Mouse (Mus musculus): ENCODE data around the gene Astn2.

Astn2 gene

DNA sequence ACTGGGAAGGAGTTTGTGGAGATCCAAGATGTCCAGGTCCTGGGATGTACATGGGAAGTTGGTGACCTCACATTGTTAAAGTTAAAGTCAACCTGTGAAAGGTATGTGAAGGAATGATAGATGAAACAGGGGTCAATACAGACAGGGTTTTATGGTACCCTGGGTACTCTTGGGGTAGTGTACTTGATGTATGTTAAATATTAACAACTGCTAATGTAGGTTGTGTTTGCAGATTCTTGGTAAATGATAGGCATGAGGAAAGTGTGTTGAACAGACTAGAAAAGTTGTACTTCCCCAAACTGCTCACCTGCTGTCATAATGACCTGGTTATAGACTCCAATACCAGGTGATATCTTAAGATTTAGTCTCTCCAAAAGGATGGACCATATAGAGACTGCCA lies 539.9 kb downstream of the Astn2 start:
- in situ Hi-C loops (cut with MboI, MseI): no loop called here

DNA sequence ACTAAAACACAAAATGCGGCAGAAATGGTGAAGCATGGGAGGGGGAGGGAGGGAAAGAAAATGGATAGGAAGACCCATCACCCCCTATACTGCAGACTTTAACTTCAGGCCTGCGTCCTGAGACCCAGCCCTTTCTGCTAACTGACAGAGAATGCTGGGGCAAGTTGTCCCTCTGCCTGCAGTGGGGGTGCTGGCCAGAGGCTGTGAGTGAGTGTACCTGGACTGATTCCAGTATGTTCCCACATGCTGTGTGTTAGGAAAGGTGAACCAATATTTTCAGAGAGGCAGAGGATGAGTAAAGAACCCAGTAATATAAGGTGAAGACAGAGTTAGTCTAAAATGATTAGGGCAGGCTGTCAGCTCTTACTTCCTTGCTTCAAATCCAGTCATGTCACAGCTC lies 561.2 kb downstream of the Astn2 start:
- in situ Hi-C loops (cut with MboI, MseI): no loop called here

DNA sequence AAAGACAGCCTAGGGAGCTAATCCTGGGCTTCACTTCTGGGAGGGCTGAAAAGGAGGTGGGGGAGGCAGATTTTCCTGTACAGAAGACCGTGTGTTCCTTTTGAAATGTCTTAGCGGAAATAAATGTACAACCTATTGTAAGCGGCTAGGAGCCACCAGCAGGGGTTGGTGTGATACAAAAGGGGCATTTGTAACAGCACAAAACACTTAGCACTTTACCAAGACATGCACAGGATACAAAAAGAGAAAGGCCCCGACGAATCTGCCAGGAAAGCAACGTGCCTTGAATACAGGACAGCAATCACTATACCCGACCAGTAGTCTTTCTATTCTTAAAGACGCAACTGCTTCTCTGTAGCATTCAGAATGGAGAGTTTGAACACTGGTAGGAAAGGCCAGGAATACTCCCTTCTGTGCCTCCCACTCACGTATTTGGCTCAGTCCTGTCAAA lies 564.8 kb downstream of the Astn2 start:
- in situ Hi-C loops (cut with MboI, MseI): no loop called here

DNA sequence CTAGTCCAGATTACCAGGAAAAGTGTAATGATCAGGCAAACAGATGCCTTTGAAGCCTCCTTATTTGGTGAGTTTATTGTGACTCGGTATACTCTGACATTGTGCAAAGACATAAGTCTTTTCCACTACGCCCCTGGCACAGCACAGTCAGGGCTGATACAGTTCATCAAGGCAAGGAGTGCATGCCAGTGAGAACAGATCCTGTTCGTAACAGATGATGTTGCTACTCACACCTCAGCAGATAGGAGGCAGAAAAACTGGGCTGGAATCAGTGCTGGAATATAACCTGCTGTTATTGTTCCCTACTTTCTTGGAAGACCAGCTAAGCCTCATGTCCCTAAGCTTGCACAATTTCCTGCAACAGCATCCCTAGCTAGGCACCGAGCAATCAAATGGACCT lies 565.6 kb downstream of the Astn2 start:
- in situ Hi-C loops (cut with MboI, MseI): no loop called here

DNA sequence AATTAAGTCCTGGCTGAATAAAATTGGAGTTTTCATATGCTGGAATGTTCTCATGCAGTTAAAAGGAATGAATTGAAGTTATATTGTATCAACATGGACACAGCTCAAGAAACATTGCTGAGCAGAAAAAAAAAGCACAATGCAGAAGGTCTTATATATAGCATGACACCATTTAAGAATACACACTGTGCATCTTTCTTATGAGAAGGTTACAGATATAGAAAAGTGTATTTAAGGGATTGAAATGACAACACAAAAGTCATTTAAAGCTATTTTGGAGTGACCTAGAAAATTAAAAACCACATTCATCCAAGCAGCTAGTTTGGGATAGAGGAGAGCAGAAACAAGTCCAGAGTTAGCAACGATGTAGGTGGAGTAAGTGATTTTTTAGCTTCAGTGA lies 571.4 kb downstream of the Astn2 start:
- in situ Hi-C loops (cut with MboI, MseI): no loop called here

DNA sequence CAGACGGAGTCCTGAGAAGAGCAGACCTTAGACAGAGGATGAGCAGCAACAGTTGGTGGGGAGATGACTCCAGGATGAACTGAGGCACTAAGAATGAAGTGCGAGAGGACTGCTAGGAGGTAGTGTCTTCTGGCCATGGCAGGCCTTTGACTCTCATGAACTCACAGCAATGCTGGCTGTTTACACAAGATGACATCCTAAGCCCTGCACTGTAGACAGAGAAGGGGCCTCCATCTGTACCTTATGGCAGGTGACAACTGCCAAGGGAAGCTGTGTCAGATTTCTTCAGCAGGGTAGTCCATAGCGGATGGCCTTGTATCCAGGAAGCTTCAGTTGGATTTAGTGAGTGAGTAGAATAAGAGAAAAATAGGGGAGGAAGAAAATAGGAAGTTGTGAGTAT lies 572.5 kb downstream of the Astn2 start:
- in situ Hi-C loops (cut with MboI, MseI): no loop called here

DNA sequence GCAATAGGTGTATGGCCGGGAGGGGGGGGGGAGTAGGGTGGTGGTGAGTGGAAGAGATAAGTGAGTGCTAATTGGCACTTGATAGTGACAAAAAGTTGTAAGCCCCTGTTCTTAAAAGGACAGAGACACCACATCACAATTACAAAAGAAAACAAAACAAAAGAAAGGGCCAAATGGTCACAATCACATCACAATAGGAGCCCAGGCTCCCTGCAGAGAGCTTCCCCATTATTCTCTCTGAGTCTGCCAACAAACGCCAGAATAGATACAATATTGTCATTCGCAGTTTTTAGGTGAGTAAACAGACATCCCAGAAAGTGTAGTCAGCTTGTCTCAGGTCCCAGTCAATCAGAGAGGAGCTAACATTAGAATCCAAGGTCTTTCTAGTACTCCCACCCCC lies 573.9 kb downstream of the Astn2 start:
- in situ Hi-C loops (cut with MboI, MseI): no loop called here

DNA sequence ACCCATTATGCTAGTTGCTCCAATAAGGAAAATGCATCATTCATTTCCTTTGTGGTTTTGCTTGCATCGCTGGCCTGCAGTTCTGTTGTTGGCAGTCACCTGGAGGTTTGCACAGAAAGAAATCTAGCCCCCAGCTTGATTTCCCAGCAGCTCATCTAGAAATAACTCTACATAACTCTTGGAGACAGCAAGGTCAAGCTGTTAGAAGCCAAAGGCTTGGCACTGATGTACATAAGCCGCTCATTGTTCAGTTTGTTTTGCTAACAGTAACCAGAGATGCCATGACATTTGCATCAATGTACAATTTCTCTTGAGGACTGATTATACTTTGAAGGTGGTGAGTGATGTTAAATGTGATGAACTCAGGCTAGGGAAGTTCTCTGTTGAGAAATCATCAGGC lies 583.3 kb downstream of the Astn2 start:
- in situ Hi-C loops (cut with MboI, MseI): no loop called here

DNA sequence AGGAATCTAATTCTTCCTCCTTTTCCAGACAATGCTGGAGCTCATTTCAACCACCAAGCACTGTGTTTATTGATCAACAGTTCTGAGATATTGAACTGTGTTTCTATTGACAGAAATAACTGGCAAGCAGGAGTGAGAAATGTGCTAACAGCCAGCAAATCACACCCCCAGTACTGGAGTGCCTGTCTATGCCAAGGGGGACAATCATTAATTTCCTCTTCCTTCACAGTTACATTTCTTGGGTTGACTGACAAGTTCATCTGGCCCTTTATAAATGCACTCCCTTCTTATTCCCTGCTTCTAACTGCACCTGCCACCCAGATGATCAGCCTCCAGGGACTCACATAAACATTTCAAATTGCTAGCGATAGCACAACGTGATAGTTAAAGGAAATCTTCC lies 584.2 kb downstream of the Astn2 start:
- in situ Hi-C loops (cut with MboI, MseI): no loop called here

DNA sequence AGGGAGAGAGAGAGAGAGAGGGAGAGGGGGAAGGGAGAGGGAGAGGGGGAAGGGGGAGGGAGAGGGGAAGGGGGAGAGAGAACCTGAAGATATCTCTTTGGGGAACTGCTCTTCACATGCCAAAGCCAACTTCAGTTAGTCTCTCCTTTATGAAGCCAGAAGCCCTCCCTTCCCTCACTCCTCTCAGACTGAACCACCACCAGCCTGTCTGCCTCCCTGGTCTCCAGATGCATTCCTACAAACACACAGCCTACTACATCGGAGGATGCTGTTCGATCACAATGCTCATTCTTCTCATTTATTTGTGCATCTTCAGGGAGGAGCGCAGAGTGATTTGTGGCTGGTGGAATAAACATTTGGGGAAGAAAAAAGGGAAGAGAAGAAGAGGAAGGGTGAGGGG lies 584.6 kb downstream of the Astn2 start:
- in situ Hi-C loops (cut with MboI, MseI): no loop called here

DNA sequence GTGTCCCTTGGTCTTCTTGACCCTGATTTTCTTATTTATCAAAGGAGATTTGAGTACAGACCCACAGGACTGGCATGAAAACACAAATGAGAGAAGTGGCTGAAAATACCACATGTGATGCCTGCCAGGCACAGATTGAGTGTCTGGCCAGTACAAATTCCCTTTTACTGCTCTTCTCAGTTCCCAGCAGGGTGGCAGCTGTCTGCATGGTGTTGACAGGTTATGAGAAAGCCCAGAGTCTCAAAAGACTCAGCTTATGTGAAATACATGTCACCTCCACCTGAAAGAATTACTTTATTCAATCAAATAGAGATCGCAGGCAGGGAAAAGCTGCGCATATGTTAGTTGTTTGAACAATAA lies 590.3 kb downstream of the Astn2 start:
- in situ Hi-C loops (cut with MboI, MseI): no loop called here

DNA sequence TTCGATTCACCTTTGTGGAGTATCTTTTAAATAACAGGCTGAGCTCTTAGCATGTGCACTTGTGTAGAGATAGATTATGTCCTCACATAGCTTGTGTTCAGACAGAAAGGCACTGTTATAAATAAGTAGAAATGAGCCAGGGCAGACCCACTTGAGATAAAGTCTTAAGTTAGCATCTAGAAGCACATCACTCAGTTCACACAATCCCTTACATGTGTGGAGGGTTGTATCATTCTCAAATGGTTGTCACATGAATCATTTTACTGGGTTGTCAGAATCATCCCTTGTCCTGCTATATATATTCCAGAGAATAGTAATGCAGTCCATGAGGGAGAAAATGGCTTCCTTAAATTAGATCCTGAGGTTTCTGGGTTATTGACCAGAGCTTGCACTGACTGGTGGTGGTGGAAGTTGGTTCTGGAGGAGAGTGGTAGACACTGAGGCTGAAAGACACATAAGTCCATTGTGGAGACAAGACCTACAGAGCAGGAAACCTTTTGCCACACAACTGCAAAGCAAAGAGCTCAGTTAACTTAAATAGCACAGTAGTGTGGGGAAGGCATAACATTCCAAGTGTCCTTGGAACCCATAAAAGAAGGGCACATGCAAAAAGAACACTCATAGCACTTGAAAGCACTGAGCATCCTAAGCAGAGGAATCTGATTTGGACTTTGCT lies 590.8 kb downstream of the Astn2 start:
- in situ Hi-C loops (cut with MboI, MseI): no loop called here

DNA sequence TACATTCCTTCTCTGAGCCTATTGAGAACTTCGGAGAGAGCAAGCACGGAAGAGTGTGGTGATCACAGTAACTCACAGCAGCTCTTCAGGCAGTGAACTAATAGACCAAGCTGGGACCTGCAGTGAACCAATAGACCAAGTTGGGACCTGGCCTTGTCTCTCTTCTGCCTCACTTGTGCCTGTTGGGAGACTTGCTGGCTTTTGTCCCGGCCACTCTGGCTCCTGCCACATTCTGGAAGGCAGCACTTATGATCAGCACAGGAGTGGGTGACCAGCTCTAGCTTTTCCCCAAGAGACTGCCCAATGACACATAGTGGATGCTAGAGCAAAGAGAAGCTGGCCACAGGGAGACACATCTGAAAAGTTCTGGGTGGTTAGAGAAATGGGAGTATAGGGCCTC lies 597.1 kb downstream of the Astn2 start:
- in situ Hi-C loops (cut with MboI, MseI): no loop called here

DNA sequence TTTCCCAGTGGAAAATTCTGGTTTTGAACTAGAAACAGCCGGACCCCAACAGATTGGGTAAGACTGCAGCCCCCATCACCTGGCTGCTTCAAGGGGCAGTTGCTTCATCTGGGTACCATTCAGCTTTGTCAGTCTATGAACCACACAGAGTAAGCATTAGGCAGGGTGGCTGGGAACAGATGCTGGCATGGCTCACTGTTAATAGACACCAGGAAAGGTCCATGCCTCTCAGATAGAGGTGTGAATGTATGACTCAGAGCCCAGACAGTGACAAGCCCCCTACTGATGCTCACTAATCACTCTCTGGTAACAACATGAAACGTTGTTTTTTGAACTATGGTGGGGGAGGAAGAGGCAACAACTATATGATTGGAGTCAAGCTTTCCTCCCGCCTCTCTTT lies 603.2 kb downstream of the Astn2 start:
- in situ Hi-C loops (cut with MboI, MseI): no loop called here

DNA sequence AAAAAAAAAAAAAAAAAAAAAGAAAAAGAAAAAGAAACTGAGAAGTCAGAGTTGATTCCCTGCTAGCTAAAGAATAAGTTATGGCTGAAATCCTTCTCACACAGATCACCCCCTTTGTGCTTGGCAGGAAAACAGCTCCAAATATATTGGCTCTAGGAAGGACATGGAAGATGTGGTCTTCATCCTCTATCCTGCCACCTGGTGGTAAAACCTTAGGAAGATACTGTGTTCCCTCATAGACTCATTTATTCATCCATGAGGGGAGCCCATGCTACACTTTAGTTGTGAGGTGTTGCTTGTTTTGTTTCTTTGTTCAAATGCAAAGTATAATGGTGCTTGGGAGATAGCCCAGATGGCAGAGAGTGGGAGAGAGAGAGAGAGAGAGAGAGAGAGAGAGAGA lies 613.4 kb downstream of the Astn2 start:
- in situ Hi-C loops (cut with MboI, MseI): loop anchor here (5.0 kb wide), 1 partner anchor 719 kb away; no protein-coding TSS in a partner anchor

DNA sequence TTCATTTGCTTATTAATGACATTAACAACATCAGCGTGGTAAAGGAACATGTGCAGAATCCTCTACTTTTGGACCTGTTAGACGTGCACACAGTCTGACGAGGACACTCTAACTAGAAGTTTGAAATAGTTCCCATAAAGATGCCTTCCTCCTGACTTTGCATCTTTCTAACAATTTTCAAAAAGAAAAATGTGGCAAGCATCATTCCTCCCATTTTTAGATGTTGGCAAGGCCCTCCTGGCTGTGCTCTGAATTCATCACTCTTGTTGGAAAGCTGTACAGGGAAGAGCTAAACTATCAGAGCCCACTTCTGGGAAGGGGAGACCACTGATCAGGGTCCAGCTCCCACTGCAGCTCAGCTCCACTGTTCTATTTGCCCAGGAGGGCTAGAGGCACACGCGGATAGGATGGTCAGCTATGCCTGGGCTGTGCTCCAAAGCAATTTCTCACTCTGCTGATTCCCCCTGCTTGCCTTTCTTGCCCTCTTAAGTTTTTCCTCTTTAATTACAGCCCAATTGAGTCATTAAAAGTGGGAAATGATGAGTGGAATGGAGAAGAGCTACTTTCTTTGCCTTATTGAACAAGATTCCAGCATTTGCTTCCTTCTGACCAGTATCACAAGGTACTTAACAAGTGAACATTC lies 630.9 kb downstream of the Astn2 start:
- in situ Hi-C loops (cut with MboI, MseI): no loop called here

DNA sequence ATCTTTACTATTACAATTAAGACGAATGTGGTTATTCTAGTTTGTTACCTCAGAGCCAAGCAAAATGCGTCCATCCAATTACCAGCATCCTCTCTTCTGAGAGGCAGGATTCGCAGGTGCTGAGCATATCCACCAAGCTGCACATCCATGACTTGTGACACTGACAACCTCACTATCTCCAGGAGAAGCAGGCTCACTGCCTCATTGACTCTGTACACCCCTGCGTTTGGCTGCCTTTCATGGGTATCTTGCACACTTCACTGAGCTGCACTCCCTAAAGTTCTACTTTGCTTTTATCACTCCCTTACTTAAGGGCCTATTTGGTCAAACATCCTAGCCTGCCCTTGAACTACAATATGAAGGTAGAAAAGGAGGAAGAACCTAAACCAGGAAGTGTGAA lies 633.5 kb downstream of the Astn2 start:
- in situ Hi-C loops (cut with MboI, MseI): no loop called here

DNA sequence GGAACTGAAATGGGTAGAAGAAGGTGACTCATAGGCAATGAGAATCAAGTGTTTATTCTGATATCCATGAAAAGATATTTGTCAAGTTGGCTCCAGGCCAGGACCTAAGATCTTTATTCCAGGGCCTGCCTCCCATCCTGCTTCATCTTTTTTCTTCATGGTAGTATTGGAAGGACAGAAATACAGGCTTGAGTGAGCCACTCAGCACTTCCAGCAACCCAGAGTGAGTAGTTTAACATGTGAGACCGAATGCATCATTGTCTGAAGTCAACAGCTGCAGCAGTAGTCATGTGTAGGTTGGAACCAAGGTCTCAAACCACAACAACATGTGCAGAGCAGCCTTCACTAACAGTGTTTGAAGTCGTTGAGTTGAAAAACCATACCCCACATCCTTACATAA lies 636.5 kb downstream of the Astn2 start:
- in situ Hi-C loops (cut with MboI, MseI): no loop called here

DNA sequence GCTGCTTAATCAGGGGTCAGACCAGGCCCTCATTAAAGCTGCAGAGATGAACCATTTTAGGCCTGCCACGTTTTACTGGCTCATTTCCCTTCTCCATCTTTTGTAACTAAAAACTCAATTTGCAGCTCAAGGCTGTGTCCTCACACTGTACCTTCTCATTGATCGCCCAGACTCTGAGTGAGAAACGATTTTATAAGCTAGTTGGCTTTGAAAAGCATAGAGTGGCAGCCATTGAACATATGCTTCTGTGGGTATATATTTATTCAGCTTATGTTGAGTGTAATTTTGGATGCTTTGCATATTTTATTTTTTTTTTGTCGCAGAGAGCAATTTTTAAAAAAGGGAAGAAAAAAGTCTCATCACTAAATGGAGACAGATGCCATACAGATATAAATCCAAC lies 637.0 kb downstream of the Astn2 start:
- in situ Hi-C loops (cut with MboI, MseI): no loop called here

DNA sequence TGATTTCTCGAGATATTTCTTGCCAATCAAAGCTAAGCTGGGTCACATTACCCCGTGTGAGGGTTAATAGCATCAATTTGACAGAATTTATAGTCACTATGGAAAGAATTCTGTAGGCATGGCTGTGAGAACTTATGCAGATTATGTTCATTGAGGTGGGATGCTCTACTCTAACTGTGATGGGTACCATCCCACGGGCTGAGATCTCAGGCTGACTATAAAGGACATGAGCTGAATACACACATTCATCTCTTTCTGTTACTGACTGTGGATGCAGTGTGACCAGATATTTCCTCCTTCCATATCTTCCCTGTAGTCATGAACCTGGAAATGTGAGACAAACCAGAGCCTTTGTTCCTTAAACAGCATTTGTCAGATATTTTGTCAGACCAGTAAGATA lies 639.1 kb downstream of the Astn2 start:
- in situ Hi-C loops (cut with MboI, MseI): no loop called here

DNA sequence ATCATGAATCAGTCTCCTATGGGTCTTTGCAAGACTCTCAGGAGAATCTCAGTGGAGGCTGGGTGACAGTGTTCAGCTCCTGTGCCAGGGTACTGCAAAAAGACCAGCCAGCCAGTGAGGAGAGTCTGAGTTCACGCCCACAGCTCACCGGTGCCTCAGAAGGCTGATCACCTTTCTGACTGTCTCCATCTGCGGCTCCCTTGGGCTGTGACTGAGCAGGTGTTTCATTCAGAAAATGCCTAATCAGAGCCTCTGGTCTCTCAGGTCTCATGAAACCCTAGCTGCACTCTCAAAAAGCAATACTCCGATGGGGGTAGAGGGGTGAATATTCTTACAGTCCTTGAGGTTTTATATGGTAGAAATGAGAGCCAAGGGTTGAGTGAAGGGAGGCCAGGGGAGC lies 640.1 kb downstream of the Astn2 start:
- in situ Hi-C loops (cut with MboI, MseI): no loop called here

DNA sequence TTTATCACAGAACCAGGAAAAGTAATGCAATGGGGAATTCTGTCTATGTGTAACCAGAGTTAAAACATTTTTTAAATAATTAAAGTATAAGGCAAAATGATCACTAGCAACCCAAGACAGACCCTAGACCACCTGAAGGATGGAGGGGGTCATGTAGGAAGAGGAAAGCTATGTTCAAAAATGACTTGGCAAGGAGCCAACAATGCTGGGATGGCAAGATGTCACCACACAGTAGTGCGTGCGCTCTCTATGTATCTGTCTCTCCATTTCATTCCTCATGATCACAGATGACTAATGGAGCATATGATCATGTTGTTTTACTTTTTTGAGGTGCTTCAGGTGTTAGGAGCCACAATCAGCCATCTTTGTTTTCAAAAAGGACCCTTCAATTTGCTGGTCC lies 640.6 kb downstream of the Astn2 start:
- in situ Hi-C loops (cut with MboI, MseI): no loop called here

DNA sequence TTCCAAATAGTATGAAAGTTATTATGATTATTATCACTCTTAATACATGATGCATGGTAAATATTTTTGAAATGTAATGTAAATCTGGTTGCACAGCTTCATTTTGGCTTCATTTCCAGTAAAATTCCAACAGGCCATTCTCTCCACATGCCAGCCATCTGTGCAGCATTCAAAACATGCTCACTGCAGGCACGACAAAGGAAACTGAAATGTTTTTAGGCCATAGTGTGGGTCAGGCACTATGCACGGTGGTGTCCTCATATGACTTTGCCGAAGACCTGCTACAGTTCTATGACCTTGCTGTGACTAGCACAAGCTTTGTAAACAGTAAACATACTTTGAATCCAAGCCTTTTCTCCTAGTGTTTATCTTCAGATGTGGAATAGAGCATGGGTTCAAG lies 642.3 kb downstream of the Astn2 start:
- in situ Hi-C loops (cut with MboI, MseI): no loop called here

DNA sequence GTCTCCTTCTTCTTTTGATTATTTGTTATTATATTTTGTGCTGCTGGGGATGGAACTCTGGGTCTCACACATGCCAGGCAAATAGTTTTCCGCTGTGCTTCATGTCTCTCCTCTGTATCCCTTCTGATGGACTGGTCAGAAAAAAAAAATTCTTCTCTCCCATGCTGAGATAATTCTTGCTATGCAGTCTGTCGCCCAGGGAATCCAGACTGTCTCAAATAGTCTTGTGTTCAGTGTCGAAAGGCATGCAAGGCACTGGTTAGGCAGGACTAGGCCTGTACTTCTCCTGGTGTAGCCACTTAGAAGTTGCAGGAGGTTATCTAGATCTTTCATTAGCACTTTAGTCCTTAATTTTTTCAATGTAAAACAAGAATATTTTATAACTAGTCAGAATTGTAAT lies 642.8 kb downstream of the Astn2 start:
- in situ Hi-C loops (cut with MboI, MseI): no loop called here
